Mouse (Mus musculus): ENCODE results near the gene Zbtb8os. TPM values are rescaled to one million over a fixed set of nuclear protein-coding genes. Genes with fewer than 3 reads are reported as not detected.

Gene Zbtb8os
- polyA plus RNA-seq, 1 experiment from 2014 or later = 46.7 TPM

- Histone ChIP-seq H3K27me3 (replicated peaks) (no peaks in the 10 kb centered on the region), H3K4me1 (replicated peaks) (peaks cover 37% of the 10 kb centered on the region), H3K4me2 (peak overlapping the region; percentile 91), H3K4me3 (peak overlapping the region; percentile 93; the same call in 1 of the 2 replicates), H3K9me3 (replicated peaks) (no peaks in the 10 kb centered on the region), H3K36me3 (peaks cover 50% of the 10 kb centered on the region), H3K9ac (peak overlapping the region; percentile 45), H3K27ac (ENCODE audit: poor library complexity, severe bottlenecking) (no peak overlapping the region)
- ATAC-seq (ENCODE audit: insufficient number of reproducible peaks, low FRiP score) = no peak
- WGBS = 59% methylated on average over 1 of the region's 1 CpGs
Measured at GRCm38 (mm10) chr4:129332846-129333245, 2.6 kb upstream of the Zbtb8os start.

- H3K36me3 ChIP-seq = peaks cover 33% of the 10 kb centered on the region
- peak overlapping the region; percentile 98 for H3K27ac ChIP-seq (ENCODE audit: poor library complexity, severe bottlenecking)
- no peaks in the 10 kb centered on the region for H3K27me3 ChIP-seq (replicated peaks)
- peak overlapping the region; percentile 93 for H3K4me3 ChIP-seq
- peak; percentile 68 for ATAC-seq (ENCODE audit: insufficient number of reproducible peaks, low FRiP score)
- peak overlapping the region; percentile 91 for H3K4me2 ChIP-seq
- under 1% methylated on average over 62 of the region's 62 CpGs for WGBS
- H3K4me1 ChIP-seq (replicated peaks) = peaks cover 37% of the 10 kb centered on the region
- H3K9ac ChIP-seq = peak overlapping the region; percentile 96
- H3K9me3 ChIP-seq (replicated peaks) = no peaks in the 10 kb centered on the region
Measured at GRCm38 (mm10) chr4:129334677-129335215, 749 bp upstream of the Zbtb8os start.

- H3K9ac ChIP-seq = peak overlapping the region; percentile 73
- no peaks in the 10 kb centered on the region for H3K9me3 ChIP-seq (replicated peaks)
- ATAC-seq (ENCODE audit: insufficient number of reproducible peaks, low FRiP score) = no peak
- peaks cover 22% of the 10 kb centered on the region for H3K36me3 ChIP-seq
- WGBS = 48% methylated on average over 14 of the region's 14 CpGs
- H3K27ac ChIP-seq (ENCODE audit: poor library complexity, severe bottlenecking) = peak overlapping the region; percentile 98
- no peaks in the 10 kb centered on the region for H3K27me3 ChIP-seq (replicated peaks)
- H3K4me2 ChIP-seq = peak overlapping the region; percentile 91
- H3K4me3 ChIP-seq = peak overlapping the region; percentile 93
- H3K4me1 ChIP-seq (replicated peaks) = peaks cover 28% of the 10 kb centered on the region
Measured at GRCm38 (mm10) chr4:129336291-129336690, 796 bp downstream of the Zbtb8os start.

- WGBS = 87% methylated on average over 3 of the region's 3 CpGs
- Histone ChIP-seq H3K4me3 (no peak overlapping the region), H3K27ac (ENCODE audit: poor library complexity, severe bottlenecking) (no peak overlapping the region), H3K27me3 (replicated peaks) (no peaks in the 10 kb centered on the region), H3K36me3 (peaks cover 32% of the 10 kb centered on the region), H3K9me3 (replicated peaks) (no peaks in the 10 kb centered on the region), H3K9ac (no peak overlapping the region), H3K4me2 (no peak overlapping the region), H3K4me1 (replicated peaks) (0 out of 2 replicates have a peak, but pooled peaks cover 3% of the 10 kb centered on the region)
- no peak for ATAC-seq (ENCODE audit: insufficient number of reproducible peaks, low FRiP score)
Measured at GRCm38 (mm10) chr4:129339743-129340142, 4.2 kb downstream of the Zbtb8os start.

- no peak overlapping the region for H3K27ac ChIP-seq (ENCODE audit: poor library complexity, severe bottlenecking)
- 86% methylated on average over 1 of the region's 1 CpGs for WGBS
- peaks cover 43% of the 10 kb centered on the region for H3K36me3 ChIP-seq
Measured at GRCm38 (mm10) chr4:129341888-129342287, 6.4 kb downstream of the Zbtb8os start.

GRCm38 (mm10) chr4:129342705-129343104 lies 7.2 kb downstream of the Zbtb8os start:
- H3K9me3 ChIP-seq (replicated peaks) = no peaks in the 10 kb centered on the region
- no peak overlapping the region for H3K4me2 ChIP-seq
- no peaks in the 10 kb centered on the region for H3K27me3 ChIP-seq (replicated peaks)
- no peaks in the 10 kb centered on the region for H3K4me1 ChIP-seq (replicated peaks)
- no peak overlapping the region for H3K27ac ChIP-seq (ENCODE audit: poor library complexity, severe bottlenecking)
- peaks cover 46% of the 10 kb centered on the region for H3K36me3 ChIP-seq
- ATAC-seq (ENCODE audit: insufficient number of reproducible peaks, low FRiP score) = no peak
- H3K9ac ChIP-seq = no peak overlapping the region
- no peak overlapping the region for H3K4me3 ChIP-seq
- 82% methylated on average over 2 of the region's 2 CpGs for WGBS

More at GRCm38 (mm10) chr4:129341888-129342287, 6.4 kb downstream of the Zbtb8os start:
- H3K9ac ChIP-seq = no peak overlapping the region
- H3K4me2 ChIP-seq = no peak overlapping the region
- H3K9me3 ChIP-seq (replicated peaks) = no peaks in the 10 kb centered on the region
- H3K4me3 ChIP-seq = no peak overlapping the region
- H3K4me1 ChIP-seq (replicated peaks) = 0 out of 2 replicates have a peak, but pooled peaks cover 3% of the 10 kb centered on the region
- no peak for ATAC-seq (ENCODE audit: insufficient number of reproducible peaks, low FRiP score)
- no peaks in the 10 kb centered on the region for H3K27me3 ChIP-seq (replicated peaks)

GRCm38 (mm10) chr4:129346481-129347154 lies 11.1 kb downstream of the Zbtb8os start:
- H3K4me2 ChIP-seq = no peak overlapping the region
- H3K27me3 ChIP-seq (replicated peaks) = no peaks in the 10 kb centered on the region
- no peak overlapping the region for H3K4me3 ChIP-seq
- no peak for ATAC-seq (ENCODE audit: insufficient number of reproducible peaks, low FRiP score)
- WGBS = 71% methylated on average over 15 of the region's 15 CpGs
- H3K4me1 ChIP-seq (replicated peaks) = no peaks in the 10 kb centered on the region
- H3K9me3 ChIP-seq (replicated peaks) = no peaks in the 10 kb centered on the region
- H3K36me3 ChIP-seq = peaks cover 49% of the 10 kb centered on the region
- no peak overlapping the region for H3K27ac ChIP-seq (ENCODE audit: poor library complexity, severe bottlenecking)
- H3K9ac ChIP-seq = no peak overlapping the region

GRCm38 (mm10) chr4:129350644-129351043 lies 15.1 kb downstream of the Zbtb8os start:
- Histone ChIP-seq H3K9ac (no peak overlapping the region), H3K27me3 (replicated peaks) (no peaks in the 10 kb centered on the region), H3K4me1 (replicated peaks) (no peaks in the 10 kb centered on the region), H3K4me2 (no peak overlapping the region), H3K27ac (ENCODE audit: poor library complexity, severe bottlenecking) (no peak overlapping the region), H3K4me3 (no peak overlapping the region), H3K36me3 (peaks cover 36% of the 10 kb centered on the region), H3K9me3 (replicated peaks) (no peaks in the 10 kb centered on the region)
- peak; percentile 63; the same call in 1 of the 2 replicates for ATAC-seq (ENCODE audit: insufficient number of reproducible peaks, low FRiP score)
- WGBS = 11% methylated on average over 1 of the region's 1 CpGs

- Histone ChIP-seq H3K27me3 (replicated peaks) (no peaks in the 10 kb centered on the region), H3K36me3 (peaks cover 37% of the 10 kb centered on the region), H3K4me3 (no peak overlapping the region), H3K4me1 (replicated peaks) (no peaks in the 10 kb centered on the region), H3K27ac (ENCODE audit: poor library complexity, severe bottlenecking) (no peak overlapping the region), H3K4me2 (no peak overlapping the region), H3K9me3 (replicated peaks) (no peaks in the 10 kb centered on the region), H3K9ac (no peak overlapping the region)
- WGBS = 69% methylated on average over 6 of the region's 6 CpGs
- ATAC-seq (ENCODE audit: insufficient number of reproducible peaks, low FRiP score) = no peak
Measured at GRCm38 (mm10) chr4:129351111-129351510, 15.6 kb downstream of the Zbtb8os start.

- peaks cover 50% of the 10 kb centered on the region for H3K36me3 ChIP-seq
- WGBS = 85% methylated on average over 12 of the region's 12 CpGs
- no peak overlapping the region for H3K27ac ChIP-seq (ENCODE audit: poor library complexity, severe bottlenecking)
- H3K9ac ChIP-seq = no peak overlapping the region
- no peak for ATAC-seq (ENCODE audit: insufficient number of reproducible peaks, low FRiP score)
- H3K4me2 ChIP-seq = no peak overlapping the region
- no peaks in the 10 kb centered on the region for H3K9me3 ChIP-seq (replicated peaks)
- no peak overlapping the region for H3K4me3 ChIP-seq
- no peaks in the 10 kb centered on the region for H3K4me1 ChIP-seq (replicated peaks)
- H3K27me3 ChIP-seq (replicated peaks) = no peaks in the 10 kb centered on the region
Measured at GRCm38 (mm10) chr4:129353176-129353575, 17.7 kb downstream of the Zbtb8os start.

- H3K36me3 ChIP-seq = peaks cover 51% of the 10 kb centered on the region
- ATAC-seq (ENCODE audit: insufficient number of reproducible peaks, low FRiP score) = no peak
- H3K4me3 ChIP-seq = no peak overlapping the region
- H3K9ac ChIP-seq = no peak overlapping the region
- WGBS = 80% methylated on average over 15 of the region's 15 CpGs
- no peak overlapping the region for H3K27ac ChIP-seq (ENCODE audit: poor library complexity, severe bottlenecking)
- H3K4me2 ChIP-seq = no peak overlapping the region
- no peaks in the 10 kb centered on the region for H3K27me3 ChIP-seq (replicated peaks)
- no peaks in the 10 kb centered on the region for H3K9me3 ChIP-seq (replicated peaks)
- H3K4me1 ChIP-seq (replicated peaks) = no peaks in the 10 kb centered on the region
Measured at GRCm38 (mm10) chr4:129354236-129354635, 18.7 kb downstream of the Zbtb8os start.
